Mouse (Mus musculus) Patski (cell line): Measurements from ENCODE around the gene Sun1. TPM values are rescaled to one million over a fixed set of nuclear protein-coding genes. Genes with fewer than 3 reads are reported as not detected.

Source experiments
- ATAC-seq: fragments of 100-300 bp; one replicate; pipeline ENCODE4 v1.8.0; 2021
- CTCF ChIA-PET: fragments of 350-600 bp; sonication (Branson Sonifier 250); formaldehyde crosslinking; loops from one replicate; lab custom pipeline; 2022; ENCODE audit warnings: inconsistent platforms; lab: Charles Lee
- POLR2A ChIA-PET: fragments of 350-600 bp; sonication (Branson Sonifier 250); formaldehyde crosslinking; loops from one replicate; lab custom pipeline; 2022; ENCODE audit warnings: antibody characterized with exemption, inconsistent platforms; lab: Charles Lee
- DNase-seq: peaks from one replicate; pipeline ENCODE4 v3.0.0-alpha.2; 2011; ENCODE audit warnings: low read depth, low spot score
- H3K27me3 ChIP-seq: fragments of 371-371 bp; one replicate; pipeline ENCODE4 v1.5.1; 2021
- CTCF ChIP-seq: fragments of 100-300 bp; IDR thresholded peaks from one replicate; pipeline ENCODE4 v1.5.1; 2021
- in situ Hi-C: fragments of 300-500 bp; cut with MboI; formaldehyde crosslinking; loops from 3 replicates; pipeline ENCODE4 v1.11.1; 2018; ENCODE audit warnings: low pct_unique_long_range_greater_than_20kb, mixed read lengths
- polyA plus RNA-seq: library from polyadenylated mRNA; unstranded; gene quantifications from one replicate; pipeline ENCODE4 v1.2.3, GENCODE M21; 2021

Gene Sun1
- polyA plus RNA-seq, 1 experiment from 2014 or later = 107 TPM

DNA sequence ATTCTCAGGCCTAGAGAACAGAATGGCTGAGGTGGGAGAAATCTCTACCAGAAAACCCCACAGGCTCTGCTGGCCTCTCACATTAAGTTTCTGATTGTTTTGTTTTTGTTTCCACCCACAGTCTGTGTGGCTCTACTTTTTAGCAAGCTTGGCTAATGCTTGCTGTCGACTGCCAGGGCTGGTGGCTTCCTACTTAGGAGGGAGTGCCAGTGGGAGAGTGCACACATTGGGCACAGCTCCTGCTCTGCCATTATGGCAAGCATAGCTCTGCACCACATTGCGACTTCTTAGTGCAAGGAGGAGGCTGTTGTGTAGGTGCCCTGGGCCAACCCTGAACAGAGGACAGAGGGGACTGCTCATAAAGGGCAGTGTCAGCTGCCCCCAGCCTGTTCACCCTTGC is 17.3 kb upstream of the Sun1 start:
- ChIA-PET CTCF (no interaction called here), POLR2A (no interaction called here)
- no peaks in the 10 kb centered on the region for H3K27me3 ChIP-seq
- DNase-seq (no peak), ATAC-seq (no peak)
- in situ Hi-C loops = no loop called here
- no peak for TF ChIP-seq CTCF

DNA sequence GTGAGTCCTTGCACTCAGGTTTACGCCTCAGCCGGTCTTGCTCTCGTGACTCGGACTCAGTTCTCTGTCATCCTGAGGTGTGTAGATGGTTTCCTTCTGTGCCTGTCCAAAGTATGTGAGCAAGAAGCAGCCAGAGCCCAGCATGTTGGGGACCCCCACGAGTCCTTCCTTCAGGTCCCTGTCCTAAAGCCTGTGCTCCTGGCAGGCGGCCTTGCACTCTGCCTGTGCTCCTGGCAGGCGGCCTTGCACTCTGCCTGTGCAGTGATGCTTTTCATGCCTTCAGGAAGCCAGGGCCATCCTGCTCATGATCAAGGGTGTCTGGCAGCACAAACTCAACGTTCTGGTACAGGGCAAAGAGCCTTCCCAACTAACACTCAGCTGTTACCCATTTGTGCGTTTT is 16.8 kb upstream of the Sun1 start:
- CTCF ChIA-PET = no interaction called here
- H3K27me3 ChIP-seq = no peaks in the 10 kb centered on the region
- TF ChIP-seq CTCF = no peak
- POLR2A ChIA-PET = no interaction called here
- no peak for ATAC-seq
- in situ Hi-C loops = no loop called here
- DNase-seq = no peak

DNA sequence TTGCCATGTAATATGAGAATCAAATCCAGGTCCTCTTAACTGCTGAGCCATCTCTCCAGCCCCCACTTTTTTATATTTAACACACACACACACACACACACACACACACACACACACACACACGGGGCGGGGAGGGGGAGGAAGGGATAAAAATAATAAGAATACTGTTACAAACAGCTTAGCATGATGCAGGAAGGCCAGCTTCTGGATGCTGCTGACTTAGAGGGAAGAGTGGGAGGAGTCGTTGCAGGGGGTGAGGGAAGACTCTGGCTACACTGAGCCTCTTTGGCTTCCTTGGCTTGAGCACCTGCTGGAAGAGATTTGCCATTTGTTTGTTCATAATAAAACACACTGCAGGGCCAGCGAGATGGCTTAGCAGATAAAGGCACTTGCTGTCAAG is 15.5 kb upstream of the Sun1 start:
- ChIA-PET CTCF (no interaction called here), POLR2A (no interaction called here)
- in situ Hi-C loops = no loop called here
- ATAC-seq (no peak), DNase-seq (no peak)
- TF ChIP-seq CTCF = no peak
- no peaks in the 10 kb centered on the region for H3K27me3 ChIP-seq

DNA sequence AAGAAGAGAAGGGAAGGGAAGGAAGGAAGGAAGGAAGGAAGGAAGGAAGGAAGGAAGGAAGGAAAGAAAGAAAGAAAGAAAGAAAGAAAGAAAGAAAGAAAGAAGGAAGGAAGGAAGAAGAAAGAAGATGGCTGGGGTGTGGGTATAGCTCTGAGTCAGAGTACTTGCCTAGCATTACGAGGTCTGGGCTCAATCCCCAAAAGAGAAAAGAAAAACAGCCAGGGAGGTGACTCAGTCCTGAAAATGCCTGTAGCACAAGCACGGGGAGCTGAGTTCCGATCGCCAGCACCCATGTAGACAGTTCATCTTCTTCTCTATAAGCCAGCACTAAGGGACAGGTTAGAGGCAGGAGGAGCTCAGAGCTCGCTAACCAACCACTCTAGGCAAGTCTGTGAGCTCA is 10.7 kb upstream of the Sun1 start:
- ATAC-seq (no peak), DNase-seq (no peak)
- in situ Hi-C loops = no loop called here
- ChIA-PET CTCF (interaction anchor here (1.5 kb wide), 1 partner anchor 19 kb away, joined by 3 read pairs; no protein-coding TSS in a partner anchor), POLR2A (interaction anchor here (0.9 kb wide), 1 partner anchor 136 kb away, joined by 3 read pairs; the partner anchor contains the start of gene Adap1)
- TF ChIP-seq CTCF = no peak
- no peaks in the 10 kb centered on the region for H3K27me3 ChIP-seq

DNA sequence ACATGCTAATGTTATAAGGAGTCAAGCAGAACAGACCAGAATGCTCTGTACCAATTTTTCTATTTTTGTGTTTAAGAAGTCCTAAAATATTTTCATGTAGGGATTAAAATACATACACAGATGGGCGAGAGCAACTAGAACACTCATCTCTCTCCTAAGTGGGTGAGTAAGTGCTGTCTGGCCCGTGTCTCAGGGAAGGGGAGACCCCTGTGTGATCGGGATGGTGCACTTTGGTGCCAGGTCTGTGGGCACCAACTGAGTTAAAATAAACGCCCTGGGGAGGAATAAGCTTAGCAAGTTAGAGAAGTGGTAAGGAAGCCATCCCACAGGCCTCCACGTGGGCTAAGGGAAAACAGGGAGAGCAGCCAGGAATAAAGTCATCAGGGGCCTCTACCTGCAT is 9.5 kb upstream of the Sun1 start:
- ATAC-seq (no peak), DNase-seq (no peak)
- POLR2A ChIA-PET = no interaction called here
- no peaks in the 10 kb centered on the region for H3K27me3 ChIP-seq
- TF ChIP-seq CTCF = no peak
- in situ Hi-C loops = no loop called here
- CTCF ChIA-PET = interaction anchor here (1.5 kb wide), 1 partner anchor 17 kb away, joined by 3 read pairs; no protein-coding TSS in a partner anchor

DNA sequence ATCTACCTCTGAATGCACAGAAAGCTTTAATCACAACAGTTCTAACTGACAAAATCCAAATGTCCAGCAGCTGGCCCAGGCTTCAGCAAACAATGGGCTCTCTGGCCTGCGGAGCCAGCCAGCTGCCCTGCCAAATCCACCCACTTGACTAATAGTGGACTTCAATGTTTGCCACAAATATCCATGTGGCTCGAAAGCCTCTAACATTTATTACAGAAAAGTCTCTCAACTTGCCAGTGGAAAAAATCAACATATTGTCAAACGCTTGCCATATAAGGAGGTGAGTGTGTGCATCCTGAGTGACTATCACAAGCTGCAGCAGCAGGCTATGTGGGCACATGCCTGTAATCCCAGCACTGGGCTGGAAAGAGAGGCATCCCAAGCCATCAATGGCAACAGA is 1.7 kb upstream of the Sun1 start:
- H3K27me3 ChIP-seq = no peaks in the 10 kb centered on the region
- CTCF ChIA-PET = no interaction called here
- TF ChIP-seq CTCF = no peak
- ATAC-seq (no peak), DNase-seq (no peak)
- POLR2A ChIA-PET = interaction anchor here (0.7 kb wide), 1 partner anchor 24 kb away, joined by 5 read pairs; no protein-coding TSS in a partner anchor
- in situ Hi-C loops = no loop called here

DNA sequence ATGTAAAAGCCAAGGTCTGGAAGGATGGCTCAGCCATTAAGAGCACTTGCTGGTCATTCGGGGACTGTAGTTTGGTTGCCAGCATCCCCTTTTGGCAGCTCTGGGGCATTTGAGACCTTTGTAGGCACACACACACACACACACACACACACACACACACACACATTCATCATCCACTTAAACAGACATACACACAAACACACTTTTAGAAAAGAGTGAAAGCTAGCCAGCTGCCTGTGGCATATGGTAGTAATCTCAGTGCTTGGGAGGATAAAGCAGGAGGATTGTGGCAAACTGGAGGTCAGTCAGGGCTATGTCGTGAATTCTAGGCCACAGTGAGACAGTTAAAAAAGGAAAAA is 822 bp upstream of the Sun1 start:
- no peak for DNase-seq

DNA sequence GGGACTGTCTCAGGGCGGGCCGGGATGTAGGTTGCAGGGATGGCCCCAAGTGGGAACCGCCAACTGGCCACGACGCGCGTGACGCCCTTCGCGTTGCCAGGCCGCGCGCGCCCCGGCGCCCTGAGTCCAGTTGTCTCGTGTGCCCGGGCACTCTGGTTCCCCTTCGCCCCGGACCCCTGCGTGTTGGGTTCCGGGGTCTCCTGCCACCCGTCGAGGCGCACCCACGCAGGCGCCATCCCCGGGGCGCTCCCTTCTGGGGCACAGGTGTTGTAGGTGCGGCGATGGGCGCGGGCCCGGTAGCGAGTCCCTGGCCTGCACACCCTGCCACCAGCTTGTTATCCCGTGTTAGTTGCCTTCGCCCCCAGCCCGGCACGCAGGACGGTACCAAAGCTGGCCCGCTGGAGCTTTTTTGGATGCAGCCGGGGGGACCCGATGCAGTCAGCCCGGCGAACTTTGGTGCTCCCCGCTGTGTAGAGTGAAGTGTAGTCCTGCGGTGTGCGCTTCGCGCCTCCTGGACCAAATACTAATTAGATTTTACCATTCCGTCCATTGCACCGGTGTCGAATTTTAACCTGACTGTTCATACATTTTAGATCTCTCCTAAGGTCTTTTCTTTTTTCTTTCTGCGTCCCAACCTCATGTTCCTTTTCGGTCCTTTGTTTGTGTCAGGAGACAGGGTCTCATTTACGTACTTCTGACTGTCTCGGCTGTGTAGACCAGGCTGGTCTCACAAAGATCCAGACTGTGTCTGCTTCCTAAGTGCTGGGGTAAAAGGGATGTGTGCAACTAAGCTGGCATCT is 533 bp downstream of the Sun1 start:
- in situ Hi-C loops = no loop called here
- ChIA-PET CTCF (no interaction called here), POLR2A (interaction anchor here (0.5 to 1.3 kb wide), 5 partner anchors 10 to 146 kb away, joined by 3 to 7 read pairs (median 5); no protein-coding TSS in a partner anchor)
- TF ChIP-seq CTCF = no peak
- H3K27me3 ChIP-seq = no peaks in the 10 kb centered on the region
- DNase-seq (no peak), ATAC-seq (peak; percentile 2)

More for the DNA sequence above, 822 bp upstream of the Sun1 start:
- ChIA-PET CTCF (no interaction called here), POLR2A (interaction anchor here (0.7 to 1.3 kb wide), 2 partner anchors 28 to 191 kb away, joined by 3 to 4 read pairs; no protein-coding TSS in a partner anchor)
- ATAC-seq = no peak
- TF ChIP-seq CTCF = no peak
- in situ Hi-C loops = no loop called here
- no peaks in the 10 kb centered on the region for H3K27me3 ChIP-seq

DNA sequence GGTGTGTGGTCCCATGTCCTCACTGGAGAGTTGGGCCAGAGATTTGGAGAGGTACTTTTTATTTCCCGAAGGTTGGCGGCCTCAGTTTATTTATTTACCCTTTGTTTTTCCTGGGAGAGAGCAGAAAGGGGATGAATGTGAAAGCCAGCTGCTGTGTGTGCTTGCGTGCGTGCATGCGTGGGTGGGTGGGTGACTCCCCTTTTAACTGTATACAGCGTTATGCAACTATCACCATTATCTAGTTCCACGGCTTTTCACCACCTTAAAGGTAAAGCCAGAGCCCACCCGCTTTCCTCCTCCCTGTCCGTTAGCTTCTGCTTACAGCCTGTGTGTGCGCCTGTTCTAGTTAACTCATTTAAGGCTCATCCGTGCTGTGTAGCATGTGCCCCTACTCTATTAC is 1.7 kb downstream of the Sun1 start:
- ChIA-PET POLR2A (no interaction called here), CTCF (no interaction called here)
- DNase-seq = no peak
- in situ Hi-C loops = no loop called here
- no peak for TF ChIP-seq CTCF
- ATAC-seq = no peak
- H3K27me3 ChIP-seq = no peaks in the 10 kb centered on the region

DNA sequence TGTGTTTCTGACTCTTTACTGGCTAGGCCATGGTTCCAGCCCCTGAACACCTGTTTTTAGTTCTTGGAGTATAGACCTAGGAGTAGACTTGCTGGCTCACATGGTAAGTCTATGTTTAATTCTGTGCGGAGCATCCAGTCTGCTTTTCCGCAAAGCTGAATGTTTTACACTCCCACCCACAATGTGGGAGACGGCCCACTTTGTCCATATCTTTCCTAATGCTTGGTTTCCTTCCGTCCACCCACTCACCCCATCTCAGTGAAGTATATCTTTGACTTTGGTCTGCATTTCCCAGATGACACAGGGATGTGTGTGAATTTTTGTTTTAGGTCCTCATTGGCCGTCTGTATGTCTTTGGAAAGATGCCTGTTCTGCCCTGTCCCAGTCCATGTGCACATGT is 2.9 kb downstream of the Sun1 start:
- no peaks in the 10 kb centered on the region for H3K27me3 ChIP-seq
- CTCF ChIA-PET = no interaction called here
- in situ Hi-C loops = no loop called here

DNA sequence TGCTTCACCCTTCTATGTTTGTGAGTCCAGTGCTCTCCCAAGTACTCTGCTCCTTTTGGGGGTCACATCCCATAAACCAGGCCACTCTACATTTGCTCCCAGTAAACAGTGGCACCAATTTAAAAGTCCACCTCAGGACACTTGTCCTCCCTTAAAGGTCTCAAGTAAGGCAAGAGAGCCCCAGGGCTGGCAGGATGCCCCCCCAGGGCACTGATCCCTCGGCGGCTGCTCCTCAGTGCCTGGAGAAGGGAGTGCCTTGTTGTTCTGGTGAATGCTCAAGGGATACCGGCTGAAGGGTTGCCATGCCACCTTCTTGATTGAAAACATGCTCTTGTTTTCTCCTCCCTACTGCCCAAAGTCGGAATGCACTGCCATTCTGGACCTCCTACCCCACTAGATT is 5.6 kb downstream of the Sun1 start:
- no peak for DNase-seq
- ChIA-PET POLR2A (no interaction called here), CTCF (interaction anchor here (1.5 kb wide), 1 partner anchor 9 kb away, joined by 5 read pairs; no protein-coding TSS in a partner anchor)
- ATAC-seq = no peak
- H3K27me3 ChIP-seq = no peaks in the 10 kb centered on the region
- in situ Hi-C loops = no loop called here
- no peak for TF ChIP-seq CTCF

More for the DNA sequence above, 2.9 kb downstream of the Sun1 start:
- POLR2A ChIA-PET = no interaction called here
- ATAC-seq (no peak), DNase-seq (no peak)
- TF ChIP-seq CTCF = no peak
